Mouse (Mus musculus) lung, embryonic 16.5 days (tissue): Measurements from ENCODE around the gene Asprv1. TPM values are rescaled to one million over a fixed set of nuclear protein-coding genes. Genes with fewer than 3 reads are reported as not detected.

Experiments
- ATAC-seq: fragments of 200-750 bp; cut with Nextera tagmentation; 2 replicates; pipeline ENCODE4 v1.8.0; 2017; ENCODE audit warnings: low read depth, mild to moderate bottlenecking, moderate library complexity
- H3K27ac ChIP-seq: fragments of 300-500 bp; sonication (generic); 2 replicates; pipeline ENCODE4 v1.5.1; 2014; ENCODE audit warnings: mild to moderate bottlenecking, control low read depth, low read length
- H3K27me3 ChIP-seq: fragments of 300-500 bp; sonication (generic); 2 replicates; pipeline ENCODE4 v1.6.1; 2014; ENCODE audit warnings: low read depth, low read length, mixed read lengths; ENCODE audit not compliant: control insufficient read depth, insufficient read depth
- H3K36me3 ChIP-seq: fragments of 300-500 bp; sonication (generic); 2 replicates; pipeline ENCODE4 v1.6.1; 2014; ENCODE audit warnings: low read length; ENCODE audit not compliant: control insufficient read depth, insufficient read depth
- H3K4me1 ChIP-seq: fragments of 300-500 bp; sonication (generic); replicated peaks from 2 replicates; pipeline ENCODE4 v1.6.1; 2014; ENCODE audit warnings: low read length, mixed read lengths; ENCODE audit not compliant: control insufficient read depth, insufficient read depth
- H3K4me2 ChIP-seq: fragments of 300-500 bp; sonication (generic); 2 replicates; pipeline ENCODE4 v1.6.1; 2014; ENCODE audit warnings: low read depth, low read length, control low read depth
- H3K4me3 ChIP-seq: fragments of 300-500 bp; sonication (generic); 2 replicates; pipeline ENCODE4 v1.5.1; 2014; ENCODE audit warnings: mild to moderate bottlenecking, low read length, control low read depth
- H3K9ac ChIP-seq: fragments of 300-500 bp; sonication (generic); 2 replicates; pipeline ENCODE4 v1.6.1; 2014; ENCODE audit warnings: low read length, control low read depth
- H3K9me3 ChIP-seq: fragments of 300-500 bp; sonication (generic); 2 replicates; pipeline ENCODE4 v1.6.1; 2016; ENCODE audit warnings: low read length; ENCODE audit not compliant: control insufficient read depth
- WGBS: fragments of 180-500 bp; shearing (Covaris S2); extraction: QIAGEN DNeasy Blood & Tissue Kit; methylation state at CpG from one replicate; pipeline ENCODE4 v1.1.7; 2014; 5-methylcytosine and 5-hydroxymethylcytosine counted together
- polyA plus RNA-seq: library from polyadenylated mRNA; unstranded; fragments of >200 nt; fragmentation: Nextera tagmentation; extraction: Ambion mirVana; gene quantifications from 2 replicates; pipeline ENCODE4 v1.2.1, GENCODE M21; 2015

The Asprv1 gene
- polyA plus RNA-seq, 1 experiment from 2014 or later = 1.0 TPM

- H3K27ac ChIP-seq = no peak overlapping the region
- H3K9ac ChIP-seq = no peak overlapping the region
- no peaks in the 10 kb centered on the region for H3K36me3 ChIP-seq
- 37% methylated on average over 6 of the region's 7 CpGs for WGBS
- peaks cover 16% of the 10 kb centered on the region for H3K4me1 ChIP-seq
- no peaks in the 10 kb centered on the region for H3K9me3 ChIP-seq
- H3K4me3 ChIP-seq = no peak overlapping the region
- no peak for ATAC-seq
- no peaks in the 10 kb centered on the region for H3K27me3 ChIP-seq
- no peak overlapping the region for H3K4me2 ChIP-seq
Observed at GRCm38 (mm10) chr6:86588429-86588828, 39.5 kb upstream of the Asprv1 start.

GRCm38 (mm10) chr6:86593146-86593897, 34.6 kb upstream of the Asprv1 start:
- Histone ChIP-seq H3K4me1 (no peaks in the 10 kb centered on the region), H3K9me3 (peaks cover 3% of the 10 kb centered on the region; the same call in 1 of the 2 replicates), H3K36me3 (no peaks in the 10 kb centered on the region), H3K4me2 (no peak overlapping the region), H3K9ac (no peak overlapping the region), H3K27ac (no peak overlapping the region), H3K27me3 (no peaks in the 10 kb centered on the region), H3K4me3 (no peak overlapping the region)
- ATAC-seq = no peak
- 76% methylated on average over 10 of the region's 10 CpGs for WGBS

- peaks cover 4% of the 10 kb centered on the region for H3K4me1 ChIP-seq
- no peaks in the 10 kb centered on the region for H3K36me3 ChIP-seq
- peaks cover 3% of the 10 kb centered on the region; the same call in 1 of the 2 replicates for H3K9me3 ChIP-seq
- no peaks in the 10 kb centered on the region for H3K27me3 ChIP-seq
- peak overlapping the region; percentile 46 for H3K4me2 ChIP-seq
- WGBS = 18% methylated on average over 9 of the region's 9 CpGs
- no peak overlapping the region for H3K9ac ChIP-seq
- H3K27ac ChIP-seq = no peak overlapping the region
- peak overlapping the region; percentile 22; the same call in 1 of the 2 replicates for H3K4me3 ChIP-seq
- ATAC-seq = peak; percentile 69; the same call in 1 of the 2 replicates
Observed at GRCm38 (mm10) chr6:86594636-86595035, 33.3 kb upstream of the Asprv1 start.

GRCm38 (mm10) chr6:86595865-86596440, 32.0 kb upstream of the Asprv1 start:
- H3K9me3 ChIP-seq = peaks cover 3% of the 10 kb centered on the region; the same call in 1 of the 2 replicates
- WGBS = 76% methylated on average over 17 of the region's 17 CpGs
- peaks cover 13% of the 10 kb centered on the region for H3K4me1 ChIP-seq
- H3K4me2 ChIP-seq = no peak overlapping the region
- H3K9ac ChIP-seq = no peak overlapping the region
- no peaks in the 10 kb centered on the region for H3K27me3 ChIP-seq
- H3K4me3 ChIP-seq = no peak overlapping the region
- no peak overlapping the region for H3K27ac ChIP-seq
- no peaks in the 10 kb centered on the region for H3K36me3 ChIP-seq
- ATAC-seq = no peak

GRCm38 (mm10) chr6:86598742-86599193, 29.2 kb upstream of the Asprv1 start:
- H3K27ac ChIP-seq = no peak overlapping the region
- WGBS = 69% methylated on average over 5 of the region's 5 CpGs
- peaks cover 3% of the 10 kb centered on the region; the same call in 1 of the 2 replicates for H3K9me3 ChIP-seq
- H3K27me3 ChIP-seq = no peaks in the 10 kb centered on the region
- H3K4me2 ChIP-seq = no peak overlapping the region
- peaks cover 13% of the 10 kb centered on the region for H3K4me1 ChIP-seq
- no peak overlapping the region for H3K9ac ChIP-seq
- ATAC-seq = no peak
- H3K4me3 ChIP-seq = no peak overlapping the region
- H3K36me3 ChIP-seq = no peaks in the 10 kb centered on the region

- Histone ChIP-seq H3K36me3 (no peaks in the 10 kb centered on the region), H3K27ac (peak overlapping the region; percentile 77), H3K9ac (no peak overlapping the region), H3K4me3 (no peak overlapping the region), H3K9me3 (peaks cover 3% of the 10 kb centered on the region; the same call in 1 of the 2 replicates), H3K27me3 (no peaks in the 10 kb centered on the region), H3K4me1 (peaks cover 13% of the 10 kb centered on the region), H3K4me2 (no peak overlapping the region)
- peak; percentile 37 for ATAC-seq
- 12% methylated on average over 4 of the region's 4 CpGs for WGBS
Observed at GRCm38 (mm10) chr6:86599197-86599596, 28.8 kb upstream of the Asprv1 start.

- H3K4me2 ChIP-seq = peak overlapping the region; percentile 30
- H3K36me3 ChIP-seq = no peaks in the 10 kb centered on the region
- peak; percentile 90 for ATAC-seq
- peak overlapping the region; percentile 77 for H3K27ac ChIP-seq
- no peaks in the 10 kb centered on the region for H3K27me3 ChIP-seq
- 0 out of 2 replicates have a peak overlapping the region, but pooled peaks have one; percentile 7 for H3K9ac ChIP-seq
- H3K9me3 ChIP-seq = no peaks in the 10 kb centered on the region; the same call in 1 of the 2 replicates
- no peak overlapping the region for H3K4me3 ChIP-seq
- WGBS = 5% methylated on average over 6 of the region's 6 CpGs
- peaks cover 13% of the 10 kb centered on the region for H3K4me1 ChIP-seq
Observed at GRCm38 (mm10) chr6:86599951-86600414, 28.0 kb upstream of the Asprv1 start.

GRCm38 (mm10) chr6:86605260-86605659, 22.7 kb upstream of the Asprv1 start:
- no peaks in the 10 kb centered on the region for H3K27me3 ChIP-seq
- WGBS = 47% methylated on average over 7 of the region's 7 CpGs
- H3K27ac ChIP-seq = no peak overlapping the region
- H3K9me3 ChIP-seq = no peaks in the 10 kb centered on the region
- peak; percentile 26 for ATAC-seq
- no peak overlapping the region for H3K9ac ChIP-seq
- H3K4me2 ChIP-seq = no peak overlapping the region
- H3K4me3 ChIP-seq = no peak overlapping the region
- peaks cover 7% of the 10 kb centered on the region for H3K4me1 ChIP-seq
- H3K36me3 ChIP-seq = no peaks in the 10 kb centered on the region

GRCm38 (mm10) chr6:86606289-86606688, 21.7 kb upstream of the Asprv1 start:
- peaks cover 7% of the 10 kb centered on the region for H3K4me1 ChIP-seq
- no peak overlapping the region for H3K4me3 ChIP-seq
- no peaks in the 10 kb centered on the region for H3K9me3 ChIP-seq
- H3K4me2 ChIP-seq = no peak overlapping the region
- H3K27me3 ChIP-seq = no peaks in the 10 kb centered on the region
- H3K36me3 ChIP-seq = no peaks in the 10 kb centered on the region
- H3K9ac ChIP-seq = no peak overlapping the region
- 78% methylated on average over 4 of the region's 4 CpGs for WGBS
- no peak for ATAC-seq
- no peak overlapping the region for H3K27ac ChIP-seq
